Mouse (Mus musculus) adrenal gland, adult 18-20 months (tissue): ENCODE results near the gene Plau. TPM values are rescaled to one million over a fixed set of nuclear protein-coding genes. Genes with fewer than 3 reads are reported as not detected.
A peak's percentile ranks its signal among the peaks of the same experiment; 100 is the strongest.

Experiments
- DNase-seq, 2 experiments: peaks; one replicate each; pipeline ENCODE4 v3.0.0; 2021 to 2022; ENCODE audit warnings: low spot score in 2 of 2
- total RNA-seq, 2 experiments: library from RNA; stranded (reverse); gene quantifications; 1 replicate in 1 of 2; 2 replicates in 1 of 2; pipeline ENCODE4 v1.2.3; 2021

The Plau gene
- total RNA-seq, 2 experiments from 2014 or later = 20.9 to 29.8 TPM

DNA sequence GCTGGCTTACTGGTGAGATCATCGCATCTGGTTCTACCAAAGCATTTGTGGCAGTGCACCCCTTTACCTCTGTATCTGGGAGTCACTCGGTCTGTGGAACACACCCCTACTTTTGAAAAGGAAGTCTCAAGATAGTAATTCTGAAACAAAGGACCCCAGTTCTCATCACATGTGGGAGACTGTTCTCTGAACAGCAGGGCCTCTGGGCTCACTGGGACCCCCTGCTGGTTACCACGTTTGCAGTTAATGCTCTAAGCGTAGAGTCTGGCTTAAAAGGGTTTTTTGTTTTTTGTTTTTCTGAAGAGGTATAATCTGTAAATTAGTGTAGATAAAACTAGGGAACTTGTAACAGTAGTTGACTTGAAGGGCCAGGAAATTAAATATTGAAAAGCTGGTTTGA, 49.8 kb downstream of the Plau start:
- DNase-seq = peak; percentile 38 to 63

DNA sequence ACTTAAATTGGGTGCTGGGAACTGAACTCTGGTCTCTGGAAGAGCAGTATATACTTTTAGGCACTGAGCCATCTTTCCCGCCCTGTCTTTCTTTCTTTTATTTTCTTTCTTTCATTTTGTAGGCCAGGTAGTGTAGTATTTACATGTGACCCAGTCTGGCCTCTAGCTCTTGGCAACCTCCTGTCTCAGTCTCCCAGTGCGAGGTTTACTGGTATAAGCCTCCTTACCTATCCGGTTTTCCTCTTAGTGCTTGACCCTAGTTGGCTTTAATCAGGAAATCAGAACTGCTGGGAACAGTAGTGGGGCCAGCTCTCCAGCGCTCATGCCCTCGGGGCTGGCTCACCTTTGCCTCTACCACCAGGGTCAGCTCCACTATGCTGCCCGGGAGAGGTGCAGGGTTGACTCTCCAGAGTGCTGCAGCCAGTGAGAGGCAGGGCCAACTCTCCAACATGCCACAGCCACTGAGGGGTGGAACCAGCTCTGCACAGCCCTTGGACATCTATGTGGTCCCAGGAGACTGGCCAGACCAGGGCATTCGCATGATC, 51.2 kb downstream of the Plau start:
- no peak for DNase-seq

DNA sequence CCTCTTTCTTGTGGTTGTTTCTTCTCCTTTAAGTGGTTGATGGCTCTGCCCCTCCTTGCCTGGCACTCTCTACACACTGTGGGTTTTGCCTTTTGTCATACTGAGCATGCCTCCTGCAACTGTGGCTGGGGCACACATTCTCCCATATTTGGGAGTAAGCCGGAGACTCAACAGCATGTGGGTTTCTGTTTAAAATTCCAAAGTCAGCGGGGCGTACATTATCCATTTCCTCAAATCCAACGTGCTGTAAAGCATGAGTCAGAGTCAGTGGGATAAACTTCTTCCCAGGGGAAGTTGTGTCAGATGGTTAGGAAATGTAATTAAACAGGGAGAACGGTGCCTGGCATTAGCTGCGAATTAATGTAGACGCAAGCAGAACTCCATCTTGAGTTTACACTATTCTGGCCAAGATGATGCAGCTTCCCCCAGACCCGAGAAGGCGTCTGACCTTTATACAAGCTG, 55.5 kb downstream of the Plau start:
- no peak for DNase-seq

Other genes starting within 250 kb of the Plau start
- gene Usp54, start 195.6 kb upstream of the Plau start, total RNA-seq = 10 to 100 TPM; 11.2 to 14.5 TPM
- gene Myoz1, start 180.1 kb upstream of the Plau start, total RNA-seq = 1 to 10 TPM in 1 of 2 experiments, not detected in 1; 1.8 TPM
- under 1 TPM; 0.20 to 0.67 TPM for gene Synpo2l, start 168.3 kb upstream of the Plau start, total RNA-seq
- gene Sec24c, start 162.4 kb upstream of the Plau start, total RNA-seq = 100 to 1,000 TPM; 120 to 132 TPM
- 10 to 100 TPM; 12.2 to 16.8 TPM for gene Fut11, start 141.7 kb upstream of the Plau start, total RNA-seq
- gene Chchd1, start 133.7 kb upstream of the Plau start, total RNA-seq = 10 to 100 TPM; 80.8 to 90.3 TPM
- gene Zswim8, start 129.1 kb upstream of the Plau start, total RNA-seq = 100 to 1,000 TPM; 129 to 136 TPM
- gene Ndst2, start 102.1 kb upstream of the Plau start, total RNA-seq = 10 to 100 TPM; 21.6 to 26.1 TPM
- gene Camk2g, start 42.6 kb upstream of the Plau start, total RNA-seq = 10 to 100 TPM; 38.2 to 51.8 TPM
- 100 to 1,000 TPM in 1 of 2 experiments, 10 to 100 TPM in 1; 83.0 to 123 TPM for gene Vcl, start 92.7 kb downstream of the Plau start, total RNA-seq
- gene Ap3m1, start 215.8 kb downstream of the Plau start, total RNA-seq = 10 to 100 TPM; 83.5 to 99.8 TPM
- 100 to 1,000 TPM; 116 to 142 TPM for gene Adk, start 215.9 kb downstream of the Plau start, total RNA-seq